Mouse (Mus musculus): Measurements from ENCODE around the gene Gm10061.
"Not testable (repeated sequence)": the region's sequence is repeated elsewhere in the genome, so short reads cannot be mapped to it uniquely, and the experiment has no call there.

Gene Gm10061

GRCm38 (mm10) chr16:89150786-89151185, at the start of gene Gm10061:
Gene Gm10061, plus strand, starts transcription at chr16:89151086.
- no peak for DNase-seq (ENCODE audit: low spot score in 2 of 2)

GRCm38 (mm10) chr16:89140551-89140950, 10.3 kb upstream of the Gm10061 start, which contains the start of gene Gm6358:
Gene Gm6358, plus strand, starts transcription at chr16:89140851.
- no peak for DNase-seq (ENCODE audit: low spot score in 2 of 2)

- no peak for DNase-seq (ENCODE audit: low spot score in 2 of 2)
Observed at GRCm38 (mm10) chr16:89157652-89158051, 6.8 kb downstream of the Gm10061 start, which contains the start of gene Gm9789. Gene Gm9789, plus strand, starts transcription at chr16:89157952.

- not testable (repeated sequence) for DNase-seq (ENCODE audit: low spot score in 2 of 2)
Observed at GRCm38 (mm10) chr16:89169190-89169589, 18.3 kb downstream of the Gm10061 start, which contains the start of gene Gm7735. Gene Gm7735, plus strand, starts transcription at chr16:89169490.

- DNase-seq (ENCODE audit: low spot score in 2 of 2): no peak
Observed at GRCm38 (mm10) chr16:89174435-89174834, 23.5 kb downstream of the Gm10061 start, which contains the start of gene 1110057P08Rik. Gene 1110057P08Rik, plus strand, starts transcription at chr16:89174735.

GRCm38 (mm10) chr16:89188621-89189020, 37.7 kb downstream of the Gm10061 start:
- no peak for DNase-seq (ENCODE audit: low spot score in 2 of 2)

All from frontal cortex, postnatal 10 days (tissue).